Mouse (Mus musculus): ENCODE results near the gene Gpc2.

GRCm38 (mm10) chr5:138226491-138226890, 53.3 kb downstream of the Gpc2 start:
- TF ChIP-seq CTCF (IDR thresholded peaks at IDR 0.05; ENCODE audit: low read depth): no peak
- no peak for TF ChIP-seq EP300 (IDR thresholded peaks at IDR 0.05; ENCODE audit: low read depth)

All from heart, postnatal 0 days (tissue).